Mouse (Mus musculus) myocyte (in vitro differentiated cells): Measurements from ENCODE around the gene Pde4d. TPM values are rescaled to one million over a fixed set of nuclear protein-coding genes. Genes with fewer than 3 reads are reported as not detected.

ENCODE experiments used
- H3K27me3 ChIP-seq: one replicate; pipeline ENCODE4 v1.6.1; 2011; ENCODE audit not compliant: control insufficient read depth, insufficient read depth, insufficient read length
- H3K36me3 ChIP-seq: one replicate; pipeline ENCODE4 v1.6.1; 2011; ENCODE audit not compliant: control insufficient read depth, insufficient read depth
- H3K4me2 ChIP-seq: one replicate; pipeline ENCODE4 v1.6.1; 2011; ENCODE audit warnings: low read depth, control low read depth
- H3K4me3 ChIP-seq: one replicate; pipeline ENCODE4 v1.5.1; 2011; ENCODE audit warnings: mild to moderate bottlenecking, control low read depth, moderate library complexity
- H3K79me2 ChIP-seq: one replicate; pipeline ENCODE4 v1.6.1; 2011; ENCODE audit not compliant: control insufficient read depth, insufficient read depth
- H3ac ChIP-seq: one replicate; pipeline ENCODE4 v1.6.1; 2011; ENCODE audit not compliant: control insufficient read depth, insufficient read length
- CEBPB ChIP-seq: IDR thresholded peaks from 2 replicates; pipeline ENCODE4 v1.6.1; 2011; ENCODE audit warnings: mild to moderate bottlenecking, moderate library complexity; ENCODE audit not compliant: poor library complexity, insufficient read depth, severe bottlenecking
- E2F4 ChIP-seq: IDR thresholded peaks from one replicate; pipeline ENCODE4 v1.6.1; 2011; ENCODE audit warnings: mild to moderate bottlenecking, control low read depth, moderate library complexity; ENCODE audit not compliant: insufficient read depth
- MAX ChIP-seq: IDR thresholded peaks from one replicate; pipeline ENCODE4 v1.6.1; 2011; ENCODE audit warnings: low read depth, mild to moderate bottlenecking, control low read depth
- MYOD1 ChIP-seq, 3 experiments: IDR thresholded peaks; one replicate each; pipeline ENCODE4 v1.6.1; 2011; ENCODE audit warnings: control low read depth in 2 of 3, low read depth in 2 of 3, mild to moderate bottlenecking in 2 of 3, moderate library complexity in 1 of 3; ENCODE audit not compliant: insufficient read length in 2 of 3, control insufficient read depth in 1 of 3
- MYOG ChIP-seq, 3 experiments: IDR thresholded peaks; one replicate each; pipeline ENCODE4 v1.6.1; 2011; ENCODE audit warnings: control low read depth in 2 of 3, low read depth in 2 of 3, mild to moderate bottlenecking in 2 of 3; ENCODE audit not compliant: insufficient read length in 2 of 3, control insufficient read depth in 1 of 3, insufficient read depth in 1 of 3
- POLR2A ChIP-seq: IDR thresholded peaks from one replicate; pipeline ENCODE4 v1.6.1; 2011; ENCODE audit warnings: low read depth, mild to moderate bottlenecking, control low read depth, moderate library complexity; ENCODE audit not compliant: insufficient read length
- POLR2AphosphoS2 ChIP-seq: IDR thresholded peaks from one replicate; pipeline ENCODE4 v1.6.1; 2011; ENCODE audit warnings: low read depth, control low read depth; ENCODE audit not compliant: insufficient read length
- REST ChIP-seq: IDR thresholded peaks from one replicate; pipeline ENCODE4 v1.6.1; 2011; ENCODE audit warnings: mild to moderate bottlenecking, control low read depth, moderate library complexity; ENCODE audit not compliant: insufficient read depth, insufficient read length
- SRF ChIP-seq: IDR thresholded peaks from one replicate; pipeline ENCODE4 v1.6.1; 2011; ENCODE audit warnings: low read depth; ENCODE audit not compliant: control insufficient read depth, insufficient read length
- TCF12 ChIP-seq: IDR thresholded peaks from one replicate; pipeline ENCODE4 v1.6.1; 2011; ENCODE audit warnings: mild to moderate bottlenecking, control low read depth; ENCODE audit not compliant: poor library complexity, insufficient read depth, severe bottlenecking
- TCF3 ChIP-seq: IDR thresholded peaks from one replicate; pipeline ENCODE4 v1.6.1; 2011; ENCODE audit warnings: low read depth, control low read depth; ENCODE audit not compliant: insufficient read length
- USF1 ChIP-seq: IDR thresholded peaks from one replicate; pipeline ENCODE4 v1.6.1; 2011; ENCODE audit warnings: low read depth, mild to moderate bottlenecking, control low read depth, moderate library complexity
- polyA plus RNA-seq: library from polyadenylated mRNA; unstranded; fragments of >200 nt; fragmentation: generic; extraction: Trizol; gene quantifications from one replicate; pipeline ENCODE4 v1.2.1, GENCODE M21; 2012; ENCODE audit warnings: missing spikeins

Gene Pde4d
- polyA plus RNA-seq, 1 experiment = 8.2 TPM

DNA sequence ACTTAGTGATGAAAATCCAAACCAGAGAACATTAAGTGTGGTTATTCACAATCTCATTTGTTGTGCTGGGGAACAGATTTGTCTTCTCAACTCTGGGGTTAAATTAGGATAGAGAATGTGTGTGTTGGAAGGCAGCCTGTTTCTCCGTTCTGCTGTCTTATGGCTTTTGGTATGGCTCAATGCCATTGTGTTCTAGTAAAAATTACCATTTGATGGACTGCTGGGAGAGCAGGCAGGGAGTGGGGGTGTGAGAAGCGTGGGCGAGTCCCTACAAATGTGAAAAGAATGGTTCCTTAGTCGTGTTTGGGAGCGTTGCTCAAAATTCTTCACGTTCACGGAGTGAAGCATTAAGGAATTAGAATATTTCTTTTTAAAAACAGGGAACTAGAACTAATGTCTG lies 597.4 kb downstream of the Pde4d start:
- Histone ChIP-seq H3K4me2 (no peak overlapping the region), H3K27me3 (no peaks in the 10 kb centered on the region), H3K79me2 (no peaks in the 10 kb centered on the region), H3K36me3 (no peaks in the 10 kb centered on the region), H3K4me3 (no peak overlapping the region), H3ac (no peak overlapping the region)
- TF ChIP-seq E2F4 (no peak), MAX (no peak), USF1 (no peak), POLR2AphosphoS2 (no peak), MYOG (IDR thresholded peaks at IDR 0.05; ENCODE audit: control insufficient read depth in 1 of 3, insufficient read depth in 1 of 3, insufficient read length in 2 of 3, low read depth in 2 of 3) (no peak), CEBPB (no peak), TCF3 (no peak), REST (no peak), MYOD1 (IDR thresholded peaks at IDR 0.05; ENCODE audit: control insufficient read depth in 1 of 3, insufficient read length in 2 of 3, low read depth in 2 of 3) (no peak), TCF12 (no peak)

DNA sequence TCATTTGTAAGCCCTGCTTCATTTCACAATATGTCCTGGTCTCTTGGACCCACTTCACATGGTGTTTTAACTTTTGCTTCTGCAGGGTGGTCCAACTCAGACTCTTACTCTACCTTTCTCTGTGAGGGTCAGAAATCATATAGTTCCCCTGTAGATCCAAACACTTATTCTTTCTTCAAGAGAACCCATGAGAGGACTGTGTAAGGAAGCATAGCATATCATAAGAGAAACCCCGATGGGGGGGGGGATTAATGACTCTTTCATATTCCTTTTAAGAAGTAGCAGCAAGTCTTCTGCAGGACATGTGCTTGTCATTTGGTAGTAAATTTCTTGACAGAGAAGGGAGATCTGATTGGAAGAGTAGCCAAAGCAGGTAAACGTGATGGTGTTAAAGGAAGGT lies 603.1 kb downstream of the Pde4d start:
- TF ChIP-seq USF1 (no peak), MYOD1 (IDR thresholded peaks at IDR 0.05; ENCODE audit: control insufficient read depth in 1 of 3, insufficient read length in 2 of 3, low read depth in 2 of 3) (no peak), REST (no peak), E2F4 (no peak), POLR2A (no peak), MYOG (IDR thresholded peaks at IDR 0.05; ENCODE audit: control insufficient read depth in 1 of 3, insufficient read depth in 1 of 3, insufficient read length in 2 of 3, low read depth in 2 of 3) (no peak), TCF12 (no peak), MAX (no peak)
- Histone ChIP-seq H3ac (no peak overlapping the region), H3K4me3 (no peak overlapping the region), H3K27me3 (no peaks in the 10 kb centered on the region), H3K79me2 (no peaks in the 10 kb centered on the region), H3K36me3 (no peaks in the 10 kb centered on the region), H3K4me2 (no peak overlapping the region)

DNA sequence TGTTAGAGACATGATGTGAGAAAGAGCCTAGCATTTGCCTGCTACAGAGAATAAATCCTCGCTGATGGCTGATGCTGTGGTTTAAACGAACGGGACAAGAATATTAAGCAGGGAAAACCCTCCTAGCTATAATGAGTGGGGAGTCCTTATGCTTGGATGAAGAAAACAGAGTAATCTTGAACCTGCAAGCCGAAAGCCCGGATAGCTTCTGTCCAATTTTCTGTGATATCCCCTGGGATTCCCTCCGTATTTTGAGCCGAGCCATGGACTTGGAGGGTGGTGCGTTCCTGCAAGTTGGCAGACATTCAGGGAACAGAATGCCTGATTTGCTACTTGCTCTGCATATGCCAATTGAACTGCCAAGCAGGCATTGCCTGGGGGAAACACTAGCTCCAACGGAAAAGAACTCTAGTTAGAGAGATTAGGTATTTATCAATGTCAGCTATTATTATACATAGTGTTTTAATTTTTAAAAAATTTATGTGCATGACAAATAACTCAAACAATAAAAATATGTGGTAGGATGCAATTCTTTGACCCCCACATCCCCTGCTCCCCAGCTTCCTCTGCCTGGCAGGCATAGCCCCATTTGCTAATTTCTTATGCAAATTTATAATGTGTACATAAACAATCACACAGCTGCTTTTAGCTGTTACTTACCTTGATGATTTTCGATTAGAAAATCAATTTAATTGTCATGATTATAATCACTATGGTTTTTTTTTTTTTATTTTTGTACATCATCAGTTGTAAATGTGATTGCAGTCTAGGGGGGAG lies 603.7 kb downstream of the Pde4d start:
- TF ChIP-seq TCF3 (no peak), POLR2AphosphoS2 (no peak), REST (no peak), CEBPB (no peak), MAX (no peak), USF1 (no peak), SRF (no peak), E2F4 (no peak), MYOG (IDR thresholded peaks at IDR 0.05; ENCODE audit: control insufficient read depth in 1 of 3, insufficient read depth in 1 of 3, insufficient read length in 2 of 3, low read depth in 2 of 3) (no peak), POLR2A (no peak), TCF12 (no peak), MYOD1 (IDR thresholded peaks at IDR 0.05; ENCODE audit: control insufficient read depth in 1 of 3, insufficient read length in 2 of 3, low read depth in 2 of 3) (no peak)
- Histone ChIP-seq H3ac (no peak overlapping the region), H3K4me3 (no peak overlapping the region), H3K79me2 (no peaks in the 10 kb centered on the region), H3K27me3 (no peaks in the 10 kb centered on the region), H3K36me3 (no peaks in the 10 kb centered on the region), H3K4me2 (no peak overlapping the region)

DNA sequence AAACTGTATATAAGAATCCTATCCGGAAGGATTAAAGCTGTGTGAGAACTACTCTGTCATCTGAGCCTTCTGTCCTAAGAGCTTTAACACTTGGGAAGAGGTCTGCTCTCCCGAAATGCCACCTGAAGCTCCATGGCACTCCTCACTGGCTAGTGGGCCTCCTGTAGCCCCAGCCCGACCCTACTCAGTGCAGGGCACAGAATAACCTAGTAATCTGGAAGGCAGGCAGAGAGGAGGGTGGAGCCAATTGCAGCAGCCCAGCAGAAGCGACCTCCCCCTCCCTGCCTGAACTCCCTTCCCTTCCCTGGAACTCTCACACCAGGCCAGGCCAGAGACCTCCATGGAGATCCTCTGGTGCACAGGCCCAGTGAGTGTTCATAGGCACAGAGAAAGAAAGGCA lies 608.3 kb downstream of the Pde4d start:
- H3K4me3 ChIP-seq = no peak overlapping the region
- no peaks in the 10 kb centered on the region for H3K36me3 ChIP-seq
- no peaks in the 10 kb centered on the region for H3K79me2 ChIP-seq
- H3K27me3 ChIP-seq = no peaks in the 10 kb centered on the region
- no peak overlapping the region for H3ac ChIP-seq
- no peak for TF ChIP-seq TCF3
- TF ChIP-seq SRF = no peak
- no peak for TF ChIP-seq REST
- no peak for TF ChIP-seq E2F4
- no peak for TF ChIP-seq MAX
- TF ChIP-seq POLR2AphosphoS2 = no peak
- no peak for TF ChIP-seq MYOD1 (IDR thresholded peaks at IDR 0.05; ENCODE audit: control insufficient read depth in 1 of 3, insufficient read length in 2 of 3, low read depth in 2 of 3)
- no peak for TF ChIP-seq USF1
- TF ChIP-seq POLR2A = no peak
- no peak for TF ChIP-seq TCF12
- TF ChIP-seq CEBPB = no peak
- no peak for TF ChIP-seq MYOG (IDR thresholded peaks at IDR 0.05; ENCODE audit: control insufficient read depth in 1 of 3, insufficient read depth in 1 of 3, insufficient read length in 2 of 3, low read depth in 2 of 3)
- no peak overlapping the region for H3K4me2 ChIP-seq
